Mouse (Mus musculus) ES-Bruce4 (cell line): ENCODE results near the gene Clps.

ENCODE experiments used
- CTCF ChIP-seq: IDR thresholded peaks from one replicate; pipeline ENCODE4 v1.8.1; 2011; ENCODE audit warnings: low read depth, low read length
- EP300 ChIP-seq: IDR thresholded peaks from 2 replicates; pipeline ENCODE4 v1.6.1; 2011; ENCODE audit warnings: low read depth, low read length; ENCODE audit not compliant: insufficient read depth
- POLR2A ChIP-seq: IDR thresholded peaks from one replicate; pipeline ENCODE4 v1.8.1; 2011; ENCODE audit warnings: low read length; ENCODE audit not compliant: insufficient read depth

DNA sequence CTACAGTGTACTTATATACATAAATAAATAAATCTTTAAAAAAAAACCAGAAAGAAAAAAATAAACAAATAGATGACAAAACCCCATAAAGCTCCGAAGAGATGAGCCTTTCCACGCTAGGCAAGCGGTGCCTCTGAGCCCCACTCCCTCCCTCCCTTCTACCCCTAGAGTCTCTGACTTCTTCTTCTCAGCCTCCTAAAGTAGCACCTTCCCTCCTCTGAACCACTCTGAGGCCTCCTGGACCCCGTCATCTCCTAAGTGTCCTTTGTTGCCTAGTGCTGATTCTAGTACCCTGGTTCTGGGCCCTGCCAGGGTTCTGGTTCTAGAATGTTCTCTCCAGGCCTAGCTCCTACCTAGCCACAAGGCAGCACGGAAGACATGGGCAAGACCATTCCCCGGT is 30.1 kb downstream of the Clps start, which contains the start of gene Armc12:
- TF ChIP-seq CTCF (no peak), POLR2A (no peak), EP300 (no peak)
